Mouse (Mus musculus) bone marrow macrophage, adult 2 months (primary cell): ENCODE measurements at regions not wholly inside any gene's neighbourhood (a gene's known extent, or its start where the extent isn't known, plus 50 kb on each side); places are given as distances from the start of the nearest gene placed in this dataset.

Experiments used
- CTCF ChIP-seq: IDR thresholded peaks from 2 replicates; pipeline ENCODE4 v1.5.1; 2012; ENCODE audit warnings: low read depth, mild to moderate bottlenecking, low read length, moderate library complexity
- POLR2A ChIP-seq: IDR thresholded peaks from 2 replicates; pipeline ENCODE4 v1.6.1; 2012; ENCODE audit warnings: mild to moderate bottlenecking, low read depth, low read length, borderline replicate concordance

- TF ChIP-seq CTCF (no peak), POLR2A (no peak)
Measured at GRCm38 (mm10) chr14:53993427-53993826, 260.5 kb downstream of the Dad1 start.
